Comparison of ENCODE assay signal across 10 mouse cellular contexts in genomic region chr16:33833429-33833753, GRCm38 (mm10). TPM values are rescaled to one million over a fixed set of nuclear protein-coding genes. Genes with fewer than 3 reads are reported as not detected.
DNase-seq lines count a peak whose midpoint lies in the region; ATAC-seq and TF ChIP-seq lines count a peak whose summit lies in the region.
"Had no signal": no experiment of that assay in that cellular context is flagged by ENCODE, and none has a peak within 500 bp of the region (broad histone marks: within the 10 kb centered on the region; RNA-seq: fewer than 3 reads in every experiment).

No protein-coding gene starts in this region.

- peak overlapping the region; percentile 80 for H3K27ac ChIP-seq in gastrocnemius, adult 2 months
- H3K27ac ChIP-seq in neural tube, embryonic 11.5 days (ENCODE audit: low read depth, low read length), result no peak overlapping the region
- 0 out of 2 replicates have a peak overlapping the region, but pooled peaks have one; percentile 41 for H3K27ac ChIP-seq in liver, embryonic 12.5 days
- peak overlapping the region; percentile 79 for H3K27ac ChIP-seq in stomach, postnatal 0 days (replicated peaks)

- H3K4me1 ChIP-seq in neural tube, embryonic 11.5 days (ENCODE audit: control insufficient read depth, insufficient read depth, low read length), result peaks cover 23% of the 10 kb centered on the region
- peaks cover 62% of the 10 kb centered on the region for H3K4me1 ChIP-seq in liver, embryonic 12.5 days
- peaks cover 8% of the 10 kb centered on the region for H3K4me1 ChIP-seq in stomach, postnatal 0 days (replicated peaks; ENCODE audit: control insufficient read depth, insufficient read depth)

- H3K27me3 ChIP-seq in neural tube, embryonic 11.5 days (ENCODE audit: control insufficient read depth, insufficient read depth, low read length), result peaks cover 21% of the 10 kb centered on the region
- peaks cover 77% of the 10 kb centered on the region for H3K27me3 ChIP-seq in liver, embryonic 12.5 days (replicated peaks)
- H3K27me3 ChIP-seq in stomach, postnatal 0 days (ENCODE audit: control insufficient read depth, insufficient read depth, low read length), result no peaks in the 10 kb centered on the region

- no peak for DNase-seq in gastrocnemius, adult 2 months
- no peak for DNase-seq in gastrocnemius, postnatal 14 days
- no peak for DNase-seq in neural tube, embryonic 11.5 days (ENCODE audit: low spot score)
- DNase-seq in neural tube, embryonic 10.5 days (ENCODE audit: extremely low spot score, low spot score), result no peak
- no peak for DNase-seq in stomach, postnatal 0 days (ENCODE audit: low spot score)
- DNase-seq in lung, postnatal 10 days, result no peak

- WGBS in neural tube, embryonic 11.5 days, result 5% methylated on average over 5 of the region's 5 CpGs
- 12% methylated on average over 5 of the region's 5 CpGs for WGBS in liver, embryonic 12.5 days (ENCODE audit: insufficient replicate concordance)
- 24% methylated on average over 5 of the region's 5 CpGs for WGBS in stomach, postnatal 0 days

- intact Hi-C loops in gastrocnemius, adult 2 months (cut with DNase I), result no loop called here
- intact Hi-C loops in gastrocnemius, postnatal 14 days (cut with DNase I; ENCODE audit: low total_unique reads), result loop anchor here (10.0 kb wide), 1 partner anchor 51 kb away; no protein-coding TSS in a partner anchor

- peak overlapping the region; percentile 57 for H3K4me2 ChIP-seq in neural tube, embryonic 11.5 days (ENCODE audit: low read depth)
- H3K4me2 ChIP-seq in liver, embryonic 12.5 days, result peak overlapping the region; percentile 61
- peak overlapping the region; percentile 62 for H3K4me2 ChIP-seq in stomach, postnatal 0 days (replicated peaks; ENCODE audit: low read depth)

- no peak for TF ChIP-seq CTCF in gastrocnemius, adult 2 months (IDR thresholded peaks at IDR 0.05)
- no peak for TF ChIP-seq CTCF in stomach, postnatal 0 days (IDR thresholded peaks at IDR 0.05; ENCODE audit: low read depth)

- no peaks in the 10 kb centered on the region for H3K9me3 ChIP-seq in neural tube, embryonic 11.5 days (ENCODE audit: control insufficient read depth, low read length)
- H3K9me3 ChIP-seq in liver, embryonic 12.5 days (replicated peaks), result no peaks in the 10 kb centered on the region
- H3K9me3 ChIP-seq in stomach, postnatal 0 days (ENCODE audit: control insufficient read depth, low read length), result no peaks in the 10 kb centered on the region

- no peak overlapping the region for H3K9ac ChIP-seq in neural tube, embryonic 11.5 days (ENCODE audit: low read length)
- no peak overlapping the region for H3K9ac ChIP-seq in liver, embryonic 12.5 days
- H3K9ac ChIP-seq in stomach, postnatal 0 days (ENCODE audit: low read length), result 0 out of 2 replicates have a peak overlapping the region, but pooled peaks have one; percentile 45

- TF ChIP-seq EP300 in stomach, postnatal 0 days (optimal IDR thresholded peaks at IDR 0.05), result no peak

- no peak for ATAC-seq in neural tube, embryonic 11.5 days (ENCODE audit: insufficient read depth, low FRiP score, low TSS enrichment)
- ATAC-seq in liver, embryonic 12.5 days, result no peak
- ATAC-seq in stomach, postnatal 0 days (ENCODE audit: low FRiP score, low TSS enrichment), result no peak
- no peak for ATAC-seq in megakaryocyte-erythroid progenitor cell, adult 5-6 weeks (replicated peaks; ENCODE audit: low FRiP score, low TSS enrichment, poor library complexity, severe bottlenecking)

- H3K36me3 ChIP-seq in neural tube, embryonic 11.5 days (ENCODE audit: control insufficient read depth, insufficient read depth, low read length), result no peaks in the 10 kb centered on the region
- H3K36me3 ChIP-seq in liver, embryonic 12.5 days, result no peaks in the 10 kb centered on the region
- H3K36me3 ChIP-seq in stomach, postnatal 0 days (ENCODE audit: control insufficient read depth, insufficient read depth, low read length), result no peaks in the 10 kb centered on the region

- H3K4me3 ChIP-seq in gastrocnemius, adult 2 months, result peak overlapping the region; percentile 61
- H3K4me3 ChIP-seq in neural tube, embryonic 11.5 days (ENCODE audit: low read depth, low read length), result no peak overlapping the region
- peak overlapping the region; percentile 32 for H3K4me3 ChIP-seq in liver, embryonic 12.5 days
- peak overlapping the region; percentile 29; the same call in 1 of the 2 replicates for H3K4me3 ChIP-seq in stomach, postnatal 0 days (ENCODE audit: low read depth, low read length)
- H3K4me3 ChIP-seq: erythroblast, embryonic 14.5 days had no signal

RNA-seq across cellular contexts. Expression of gene Itgb5, which starts 3.9 kb away (rescaled TPM):
- 10 to 100 TPM; 73.9 to 88.3 TPM for total RNA-seq in gastrocnemius, adult 2 months (2021)
- 10 to 100 TPM; 31.9 to 33.3 TPM for total RNA-seq in gastrocnemius, postnatal 14 days (2021)
- polyA plus RNA-seq in neural tube, embryonic 11.5 days (2014; fragmentation: Nextera tagmentation; extraction: Ambion mirVana), result 31.5 and 32.4 TPM in 2 replicates
- 20.0 and 22.2 TPM in 2 replicates for polyA plus RNA-seq in liver, embryonic 12.5 days (2016; fragmentation: Nextera tagmentation; extraction: Ambion mirVana)
- 26.0 and 29.9 TPM in 2 replicates for polyA plus RNA-seq in stomach, postnatal 0 days (2015; fragmentation: Nextera tagmentation; extraction: Ambion mirVana)
- total RNA-seq in megakaryocyte-erythroid progenitor cell, adult 5-6 weeks (2014; fragmentation: Nextera tagmentation), result not detected in 2 replicates
- total RNA-seq in megakaryocyte-erythroid progenitor cell, adult 5-6 weeks (2017), result 0.47 and 0.53 TPM in 2 replicates

RNA-seq across cellular contexts. Expression of gene Muc13, which starts 39.6 kb away (rescaled TPM):
- not detected for total RNA-seq in gastrocnemius, adult 2 months (2021)
- total RNA-seq in gastrocnemius, postnatal 14 days (2021), result not detected
- polyA plus RNA-seq in neural tube, embryonic 11.5 days (2014; fragmentation: Nextera tagmentation; extraction: Ambion mirVana), result 0.20 and 0.23 TPM in 2 replicates
- 5.2 and 5.5 TPM in 2 replicates for polyA plus RNA-seq in liver, embryonic 12.5 days (2016; fragmentation: Nextera tagmentation; extraction: Ambion mirVana)
- polyA plus RNA-seq in stomach, postnatal 0 days (2015; fragmentation: Nextera tagmentation; extraction: Ambion mirVana), result 8.7 and 10.6 TPM in 2 replicates
- total RNA-seq in megakaryocyte-erythroid progenitor cell, adult 5-6 weeks (2014; fragmentation: Nextera tagmentation), result 55.5 and 80.6 TPM in 2 replicates
- total RNA-seq in megakaryocyte-erythroid progenitor cell, adult 5-6 weeks (2017), result 66.2 and 172 TPM in 2 replicates
- total RNA-seq: liver, adult 2 months had no signal
- polyA plus RNA-seq: erythroblast, embryonic 14.5 days had no signal

Comparison
In these comparisons a context has a peak if more than half of its experiments do, and no peak if none do; other contexts are left out.
1. RNA of gene Itgb5, which starts 3.9 kb away (total RNA-seq): 73.9 to 88.3 TPM in gastrocnemius, adult 2 months and 31.9 to 33.3 TPM in gastrocnemius, postnatal 14 days; 0.47 to 0.53 TPM in megakaryocyte-erythroid progenitor cell, adult 5-6 weeks; every median in the first group is over 10 times any median in the second.
2. RNA of gene Muc13, which starts 39.6 kb away (total RNA-seq): 55.5 to 172 TPM in megakaryocyte-erythroid progenitor cell, adult 5-6 weeks; not detected in gastrocnemius, adult 2 months and not detected in gastrocnemius, postnatal 14 days; every median in the first group is over 10 times any median in the second.
3. Peak in every context shown above with its lines, with median percentiles within 50 percentile points of each other: H3K4me2 ChIP-seq.